ENCODE assay signal across 8 mouse cellular contexts in genomic region chr11:118348877-118349276, GRCm38 (mm10). TPM values are rescaled to one million over a fixed set of nuclear protein-coding genes. Genes with fewer than 3 reads are reported as not detected.
DNase-seq lines count a peak whose midpoint lies in the region; ATAC-seq and TF ChIP-seq lines count a peak whose summit lies in the region.

No protein-coding gene starts in this region.

- no peaks in the 10 kb centered on the region for H3K27me3 ChIP-seq in heart, embryonic 16.5 days (ENCODE audit: control insufficient read depth, insufficient read depth, low read length)
- H3K27me3 ChIP-seq in limb, embryonic 14.5 days (ENCODE audit: control insufficient read depth, insufficient read depth, low read length), result no peaks in the 10 kb centered on the region
- no peaks in the 10 kb centered on the region for H3K27me3 ChIP-seq in forebrain, postnatal 0 days (ENCODE audit: insufficient read depth, low read length)
- no peaks in the 10 kb centered on the region for H3K27me3 ChIP-seq in hindbrain, embryonic 14.5 days (ENCODE audit: control insufficient read depth, insufficient read depth, low read length)
- H3K27me3 ChIP-seq in neural tube, embryonic 15.5 days (replicated peaks), result no peaks in the 10 kb centered on the region

- peak overlapping the region; percentile 13; the same call in 1 of the 2 replicates for H3K4me2 ChIP-seq in heart, embryonic 16.5 days (ENCODE audit: low read depth, low read length)
- no peak overlapping the region; the same call in 1 of the 2 replicates for H3K4me2 ChIP-seq in limb, embryonic 14.5 days (replicated peaks; ENCODE audit: low read depth, low read length, severe bottlenecking)
- H3K4me2 ChIP-seq in forebrain, postnatal 0 days (ENCODE audit: low read depth), result no peak overlapping the region
- no peak overlapping the region for H3K4me2 ChIP-seq in hindbrain, embryonic 14.5 days (replicated peaks)
- no peak overlapping the region for H3K4me2 ChIP-seq in neural tube, embryonic 15.5 days

- H3K4me3 ChIP-seq in heart, embryonic 16.5 days (ENCODE audit: low read length), result no peak overlapping the region
- H3K4me3 ChIP-seq in limb, embryonic 14.5 days (replicated peaks; ENCODE audit: low read length), result no peak overlapping the region
- H3K4me3 ChIP-seq in forebrain, postnatal 0 days (ENCODE audit: low read depth, low read length), result no peak overlapping the region
- no peak overlapping the region for H3K4me3 ChIP-seq in hindbrain, embryonic 14.5 days (replicated peaks; ENCODE audit: low read length)
- H3K4me3 ChIP-seq in neural tube, embryonic 15.5 days (replicated peaks), result no peak overlapping the region

- H3K36me3 ChIP-seq in heart, embryonic 16.5 days (ENCODE audit: control insufficient read depth, insufficient read depth), result 0 out of 2 replicates have a peak, but pooled peaks cover 2% of the 10 kb centered on the region
- peaks cover 23% of the 10 kb centered on the region for H3K36me3 ChIP-seq in limb, embryonic 14.5 days (ENCODE audit: control insufficient read depth, insufficient read depth, low read length)
- no peaks in the 10 kb centered on the region for H3K36me3 ChIP-seq in forebrain, postnatal 0 days (ENCODE audit: insufficient read depth)
- no peaks in the 10 kb centered on the region; the same call in 1 of the 2 replicates for H3K36me3 ChIP-seq in hindbrain, embryonic 14.5 days (replicated peaks; ENCODE audit: control insufficient read depth, insufficient read depth)
- no peaks in the 10 kb centered on the region for H3K36me3 ChIP-seq in neural tube, embryonic 15.5 days

- no peak for TF ChIP-seq POLR2A in limb, embryonic 14.5 days (IDR thresholded peaks at IDR 0.05; ENCODE audit: borderline replicate concordance, extremely low read depth, insufficient read depth, insufficient read length)

- H3K9ac ChIP-seq in heart, embryonic 16.5 days (ENCODE audit: low read length), result peak overlapping the region; percentile 46; the same call in 1 of the 2 replicates
- no peak overlapping the region for H3K9ac ChIP-seq in limb, embryonic 14.5 days (ENCODE audit: low read depth, low read length, severe bottlenecking)
- no peak overlapping the region for H3K9ac ChIP-seq in forebrain, postnatal 0 days
- H3K9ac ChIP-seq in hindbrain, embryonic 14.5 days, result no peak overlapping the region
- H3K9ac ChIP-seq in neural tube, embryonic 15.5 days (replicated peaks), result no peak overlapping the region

- H3K27ac ChIP-seq in heart, embryonic 16.5 days (ENCODE audit: low read length), result peak overlapping the region; percentile 63
- peak overlapping the region; percentile 50; the same call in 1 of the 2 replicates for H3K27ac ChIP-seq in limb, embryonic 14.5 days (replicated peaks; ENCODE audit: low read depth, low read length)
- no peak overlapping the region for H3K27ac ChIP-seq in forebrain, postnatal 0 days (ENCODE audit: low read depth, low read length)
- no peak overlapping the region for H3K27ac ChIP-seq in hindbrain, embryonic 14.5 days
- H3K27ac ChIP-seq in neural tube, embryonic 15.5 days (replicated peaks), result no peak overlapping the region

- H3K4me1 ChIP-seq in heart, embryonic 16.5 days (ENCODE audit: control insufficient read depth, insufficient read depth, low read length), result peaks cover 41% of the 10 kb centered on the region
- H3K4me1 ChIP-seq in limb, embryonic 14.5 days (ENCODE audit: control insufficient read depth, insufficient read depth, low read length), result peaks cover 49% of the 10 kb centered on the region
- H3K4me1 ChIP-seq in forebrain, postnatal 0 days (ENCODE audit: insufficient read depth), result peaks cover 9% of the 10 kb centered on the region
- peaks cover 20% of the 10 kb centered on the region for H3K4me1 ChIP-seq in hindbrain, embryonic 14.5 days (replicated peaks; ENCODE audit: control insufficient read depth, insufficient read depth, low read length)
- H3K4me1 ChIP-seq in neural tube, embryonic 15.5 days, result peaks cover 64% of the 10 kb centered on the region

- TF ChIP-seq CTCF in forebrain, postnatal 0 days (IDR thresholded peaks at IDR 0.05; ENCODE audit: low read depth), result no peak

- 67% methylated on average over 5 of the region's 5 CpGs for WGBS in heart, embryonic 16.5 days
- WGBS in limb, embryonic 14.5 days, result 45% methylated on average over 5 of the region's 5 CpGs
- WGBS in forebrain, postnatal 0 days, result 84% methylated on average over 5 of the region's 5 CpGs
- WGBS in hindbrain, embryonic 14.5 days, result 72% methylated on average over 5 of the region's 5 CpGs
- WGBS in neural tube, embryonic 15.5 days, result 75% methylated on average over 5 of the region's 5 CpGs

- peak; percentile 75 for DNase-seq in CD4-positive, CD25-positive, alpha-beta regulatory T cell, adult 2 months (ENCODE audit: low read depth, low spot score)
- peak; percentile 44 for DNase-seq in R1 (ENCODE audit: low read depth, low spot score)
- DNase-seq in limb, embryonic 14.5 days (ENCODE audit: low spot score), result no peak
- no peak for DNase-seq in forebrain, postnatal 0 days
- DNase-seq in hindbrain, embryonic 14.5 days (ENCODE audit: low spot score), result no peak

- H3K9me3 ChIP-seq in heart, embryonic 16.5 days (replicated peaks; ENCODE audit: control insufficient read depth, low read length), result no peaks in the 10 kb centered on the region
- H3K9me3 ChIP-seq in limb, embryonic 14.5 days (ENCODE audit: control insufficient read depth, low read length), result no peaks in the 10 kb centered on the region
- H3K9me3 ChIP-seq in forebrain, postnatal 0 days (ENCODE audit: low read length), result no peaks in the 10 kb centered on the region
- no peaks in the 10 kb centered on the region for H3K9me3 ChIP-seq in hindbrain, embryonic 14.5 days (ENCODE audit: control insufficient read depth, low read length)
- no peaks in the 10 kb centered on the region for H3K9me3 ChIP-seq in neural tube, embryonic 15.5 days (replicated peaks)

- ATAC-seq in heart, embryonic 16.5 days (replicated peaks; ENCODE audit: extremely low read depth, insufficient read depth, low FRiP score), result peak; percentile 46
- ATAC-seq in limb, embryonic 14.5 days (ENCODE audit: low FRiP score, low read depth), result no peak
- ATAC-seq in neutrophil, adult 5-6 weeks (ENCODE audit: extremely low read depth, insufficient number of reproducible peaks, low FRiP score, poor library complexity, severe bottlenecking), result peak; percentile 55
- no peak for ATAC-seq in forebrain, postnatal 0 days
- no peak for ATAC-seq in hindbrain, embryonic 14.5 days (ENCODE audit: low FRiP score)
- ATAC-seq in neural tube, embryonic 15.5 days (ENCODE audit: low FRiP score), result no peak

RNA-seq across cellular contexts. Expression of gene Cep295nl, which starts 6.6 kb away (rescaled TPM):
- polyA plus RNA-seq in heart, embryonic 16.5 days (2015; fragmentation: Nextera tagmentation; extraction: Ambion mirVana), result 0.28 and 0.36 TPM in 2 replicates
- polyA plus RNA-seq in limb, embryonic 14.5 days (2012; rRNA removed), result 0.69 and 0.85 TPM in 2 replicates
- 1.3 and 1.6 TPM in 2 replicates for polyA plus RNA-seq in limb, embryonic 14.5 days (2014; fragmentation: Nextera tagmentation; extraction: Ambion mirVana)
- 3.9 and 4.4 TPM in 2 replicates for total RNA-seq in neutrophil, adult 5-6 weeks (2017)
- 0.33 and 1.5 TPM in 2 replicates for total RNA-seq in forebrain, postnatal 0 days (2014; rRNA removed)
- polyA plus RNA-seq in forebrain, postnatal 0 days (2015; fragmentation: Nextera tagmentation; extraction: Ambion mirVana), result 0.14 and 0.21 TPM in 2 replicates
- 0.17 TPM in 1 of 2 replicates, not detected in the other for polyA plus RNA-seq in hindbrain, embryonic 14.5 days (2014; fragmentation: Nextera tagmentation; extraction: Ambion mirVana)
- polyA plus RNA-seq in neural tube, embryonic 15.5 days (2015; fragmentation: Nextera tagmentation; extraction: Ambion mirVana), result 0.18 and 0.37 TPM in 2 replicates

RNA-seq across cellular contexts. Expression of gene Timp2, which starts 6.7 kb away (rescaled TPM):
- 70.6 and 74.5 TPM in 2 replicates for polyA plus RNA-seq in heart, embryonic 16.5 days (2015; fragmentation: Nextera tagmentation; extraction: Ambion mirVana)
- 175 and 202 TPM in 2 replicates for polyA plus RNA-seq in limb, embryonic 14.5 days (2012; rRNA removed)
- 202 and 223 TPM in 2 replicates for polyA plus RNA-seq in limb, embryonic 14.5 days (2014; fragmentation: Nextera tagmentation; extraction: Ambion mirVana)
- 51.2 and 61.9 TPM in 2 replicates for total RNA-seq in neutrophil, adult 5-6 weeks (2017)
- total RNA-seq in forebrain, postnatal 0 days (2014; rRNA removed), result 174 and 208 TPM in 2 replicates
- 121 and 165 TPM in 2 replicates for polyA plus RNA-seq in forebrain, postnatal 0 days (2015; fragmentation: Nextera tagmentation; extraction: Ambion mirVana)
- 94.3 and 114 TPM in 2 replicates for polyA plus RNA-seq in hindbrain, embryonic 14.5 days (2014; fragmentation: Nextera tagmentation; extraction: Ambion mirVana)
- 84.6 and 86.6 TPM in 2 replicates for polyA plus RNA-seq in neural tube, embryonic 15.5 days (2015; fragmentation: Nextera tagmentation; extraction: Ambion mirVana)

RNA-seq across cellular contexts. Expression of gene Lgals3bp, which starts 53.0 kb away (rescaled TPM):
- 16.8 and 27.5 TPM in 2 replicates for polyA plus RNA-seq in heart, embryonic 16.5 days (2015; fragmentation: Nextera tagmentation; extraction: Ambion mirVana)
- polyA plus RNA-seq in limb, embryonic 14.5 days (2012; rRNA removed), result 13.7 and 19.7 TPM in 2 replicates
- 8.2 and 8.7 TPM in 2 replicates for polyA plus RNA-seq in limb, embryonic 14.5 days (2014; fragmentation: Nextera tagmentation; extraction: Ambion mirVana)
- total RNA-seq in neutrophil, adult 5-6 weeks (2017), result 16.5 and 16.7 TPM in 2 replicates
- total RNA-seq in forebrain, postnatal 0 days (2014; rRNA removed), result 15.5 and 15.6 TPM in 2 replicates
- polyA plus RNA-seq in forebrain, postnatal 0 days (2015; fragmentation: Nextera tagmentation; extraction: Ambion mirVana), result 13.7 and 16.4 TPM in 2 replicates
- polyA plus RNA-seq in hindbrain, embryonic 14.5 days (2014; fragmentation: Nextera tagmentation; extraction: Ambion mirVana), result 4.0 and 4.7 TPM in 2 replicates
- 3.6 and 20.7 TPM in 2 replicates for polyA plus RNA-seq in neural tube, embryonic 15.5 days (2015; fragmentation: Nextera tagmentation; extraction: Ambion mirVana)

RNA-seq across cellular contexts. Expression of gene Usp36, which starts 58.8 kb away (rescaled TPM):
- 13.5 and 14.2 TPM in 2 replicates for polyA plus RNA-seq in heart, embryonic 16.5 days (2015; fragmentation: Nextera tagmentation; extraction: Ambion mirVana)
- polyA plus RNA-seq in limb, embryonic 14.5 days (2012; rRNA removed), result 24.3 and 29.7 TPM in 2 replicates
- 17.7 and 19.5 TPM in 2 replicates for polyA plus RNA-seq in limb, embryonic 14.5 days (2014; fragmentation: Nextera tagmentation; extraction: Ambion mirVana)
- total RNA-seq in neutrophil, adult 5-6 weeks (2017), result 20.4 and 26.2 TPM in 2 replicates
- 17.1 and 22.1 TPM in 2 replicates for total RNA-seq in forebrain, postnatal 0 days (2014; rRNA removed)
- 6.7 and 9.5 TPM in 2 replicates for polyA plus RNA-seq in forebrain, postnatal 0 days (2015; fragmentation: Nextera tagmentation; extraction: Ambion mirVana)
- polyA plus RNA-seq in hindbrain, embryonic 14.5 days (2014; fragmentation: Nextera tagmentation; extraction: Ambion mirVana), result 11.9 and 13.6 TPM in 2 replicates
- 17.5 and 19.5 TPM in 2 replicates for polyA plus RNA-seq in neural tube, embryonic 15.5 days (2015; fragmentation: Nextera tagmentation; extraction: Ambion mirVana)

Comparison
In these comparisons a context has a peak if more than half of its experiments do, and no peak if none do; other contexts are left out.
1. DNase-seq: peak in CD4-positive, CD25-positive, alpha-beta regulatory T cell, adult 2 months (single experiment) and R1 (single experiment); none in limb, embryonic 14.5 days (single experiment), forebrain, postnatal 0 days (single experiment) and hindbrain, embryonic 14.5 days (single experiment).
2. ATAC-seq: peak in heart, embryonic 16.5 days (single experiment) and neutrophil, adult 5-6 weeks (single experiment); none in limb, embryonic 14.5 days (single experiment), forebrain, postnatal 0 days (single experiment), hindbrain, embryonic 14.5 days (single experiment) and neural tube, embryonic 15.5 days (single experiment).
3. H3K27ac ChIP-seq: peak in heart, embryonic 16.5 days (single experiment) and limb, embryonic 14.5 days (single experiment); none in forebrain, postnatal 0 days (single experiment), hindbrain, embryonic 14.5 days (single experiment) and neural tube, embryonic 15.5 days (single experiment).